Mouse (Mus musculus) ES-Bruce4 (cell line): Measurements from ENCODE around the gene Acoxl. TPM values are rescaled to one million over a fixed set of nuclear protein-coding genes. Genes with fewer than 3 reads are reported as not detected.

Experiments used
- H3K27ac ChIP-seq: 2 replicates; pipeline ENCODE4 v1.5.1; 2012; ENCODE audit warnings: low read length, inconsistent platforms; ENCODE audit not compliant: insufficient read depth
- H3K27me3 ChIP-seq: 2 replicates; pipeline ENCODE4 v1.6.1; 2012; ENCODE audit warnings: mild to moderate bottlenecking, low read length, inconsistent platforms; ENCODE audit not compliant: control insufficient read depth, poor library complexity, insufficient read depth, severe bottlenecking
- H3K36me3 ChIP-seq: 2 replicates; pipeline ENCODE4 v1.6.1; 2012; ENCODE audit warnings: inconsistent platforms, mild to moderate bottlenecking, low read length, moderate library complexity; ENCODE audit not compliant: control insufficient read depth, poor library complexity, insufficient read depth, severe bottlenecking
- H3K4me1 ChIP-seq: one replicate; pipeline ENCODE4 v1.8.1; 2011; ENCODE audit warnings: low read length; ENCODE audit not compliant: control insufficient read depth, insufficient read depth
- H3K4me3 ChIP-seq: 2 replicates; pipeline ENCODE4 v1.5.1; 2011; ENCODE audit warnings: low read depth, mild to moderate bottlenecking, low read length
- H3K9ac ChIP-seq: 2 replicates; pipeline ENCODE4 v1.6.1; 2012; ENCODE audit warnings: low read depth, mild to moderate bottlenecking, inconsistent platforms; ENCODE audit not compliant: poor library complexity, severe bottlenecking
- H3K9me3 ChIP-seq: replicated peaks from 2 replicates; pipeline ENCODE4 v1.6.1; 2012; ENCODE audit warnings: mild to moderate bottlenecking, low read length, inconsistent platforms; ENCODE audit not compliant: control insufficient read depth, poor library complexity, insufficient read depth, severe bottlenecking
- CTCF ChIP-seq: IDR thresholded peaks from one replicate; pipeline ENCODE4 v1.8.1; 2011; ENCODE audit warnings: low read depth, low read length
- EP300 ChIP-seq: IDR thresholded peaks from 2 replicates; pipeline ENCODE4 v1.6.1; 2011; ENCODE audit warnings: low read depth, low read length; ENCODE audit not compliant: insufficient read depth
- POLR2A ChIP-seq: IDR thresholded peaks from one replicate; pipeline ENCODE4 v1.8.1; 2011; ENCODE audit warnings: low read length; ENCODE audit not compliant: insufficient read depth
- polyA plus RNA-seq: library from polyadenylated mRNA; stranded (reverse); fragments of >200 nt; gene quantifications from 2 replicates; pipeline ENCODE4 v1.2.4, GENCODE M21; 2011; ENCODE audit warnings: low read depth; ENCODE audit not compliant: missing spikeins, insufficient read depth, insufficient read length

Gene Acoxl
- polyA plus RNA-seq, 1 experiment = not detected

GRCm38 (mm10) chr2:127914047-127914446, 75.4 kb downstream of the Acoxl start:
- TF ChIP-seq EP300 (no peak), POLR2A (no peak), CTCF (no peak)
- Histone ChIP-seq H3K4me3 (no peak overlapping the region), H3K36me3 (no peaks in the 10 kb centered on the region)

GRCm38 (mm10) chr2:127916804-127917410, 78.2 kb downstream of the Acoxl start:
- Histone ChIP-seq H3K9me3 (no peaks in the 10 kb centered on the region), H3K4me1 (no peaks in the 10 kb centered on the region), H3K36me3 (no peaks in the 10 kb centered on the region), H3K9ac (no peak overlapping the region), H3K4me3 (no peak overlapping the region), H3K27me3 (no peaks in the 10 kb centered on the region), H3K27ac (no peak overlapping the region)
- TF ChIP-seq CTCF (no peak), POLR2A (no peak), EP300 (no peak)

More at GRCm38 (mm10) chr2:127914047-127914446, 75.4 kb downstream of the Acoxl start:
- Histone ChIP-seq H3K4me1 (no peaks in the 10 kb centered on the region), H3K27me3 (no peaks in the 10 kb centered on the region), H3K9me3 (no peaks in the 10 kb centered on the region), H3K27ac (no peak overlapping the region), H3K9ac (no peak overlapping the region)

- Histone ChIP-seq H3K36me3 (no peaks in the 10 kb centered on the region), H3K9me3 (no peaks in the 10 kb centered on the region), H3K9ac (no peak overlapping the region), H3K4me1 (no peaks in the 10 kb centered on the region), H3K27me3 (no peaks in the 10 kb centered on the region), H3K27ac (no peak overlapping the region), H3K4me3 (no peak overlapping the region)
- TF ChIP-seq CTCF (no peak), EP300 (no peak), POLR2A (no peak)
Observed at GRCm38 (mm10) chr2:127919740-127920139, 81.1 kb downstream of the Acoxl start.

GRCm38 (mm10) chr2:127922036-127922901, 83.6 kb downstream of the Acoxl start:
- Histone ChIP-seq H3K4me3 (no peak overlapping the region), H3K9me3 (no peaks in the 10 kb centered on the region), H3K27me3 (no peaks in the 10 kb centered on the region), H3K27ac (no peak overlapping the region), H3K36me3 (no peaks in the 10 kb centered on the region), H3K9ac (no peak overlapping the region), H3K4me1 (no peaks in the 10 kb centered on the region)
- TF ChIP-seq CTCF = no peak
- TF ChIP-seq POLR2A = no peak
- no peak for TF ChIP-seq EP300

- H3K4me1 ChIP-seq = no peaks in the 10 kb centered on the region
- H3K27ac ChIP-seq = no peak overlapping the region
- no peaks in the 10 kb centered on the region for H3K27me3 ChIP-seq
- no peak overlapping the region for H3K9ac ChIP-seq
- no peaks in the 10 kb centered on the region for H3K9me3 ChIP-seq
- no peaks in the 10 kb centered on the region for H3K36me3 ChIP-seq
- H3K4me3 ChIP-seq = no peak overlapping the region
- TF ChIP-seq POLR2A (no peak), CTCF (no peak), EP300 (no peak)
Observed at GRCm38 (mm10) chr2:127923077-127923680, 84.5 kb downstream of the Acoxl start.
